8 mouse cellular contexts compared by ENCODE assay signal in the genomic region with DNA sequence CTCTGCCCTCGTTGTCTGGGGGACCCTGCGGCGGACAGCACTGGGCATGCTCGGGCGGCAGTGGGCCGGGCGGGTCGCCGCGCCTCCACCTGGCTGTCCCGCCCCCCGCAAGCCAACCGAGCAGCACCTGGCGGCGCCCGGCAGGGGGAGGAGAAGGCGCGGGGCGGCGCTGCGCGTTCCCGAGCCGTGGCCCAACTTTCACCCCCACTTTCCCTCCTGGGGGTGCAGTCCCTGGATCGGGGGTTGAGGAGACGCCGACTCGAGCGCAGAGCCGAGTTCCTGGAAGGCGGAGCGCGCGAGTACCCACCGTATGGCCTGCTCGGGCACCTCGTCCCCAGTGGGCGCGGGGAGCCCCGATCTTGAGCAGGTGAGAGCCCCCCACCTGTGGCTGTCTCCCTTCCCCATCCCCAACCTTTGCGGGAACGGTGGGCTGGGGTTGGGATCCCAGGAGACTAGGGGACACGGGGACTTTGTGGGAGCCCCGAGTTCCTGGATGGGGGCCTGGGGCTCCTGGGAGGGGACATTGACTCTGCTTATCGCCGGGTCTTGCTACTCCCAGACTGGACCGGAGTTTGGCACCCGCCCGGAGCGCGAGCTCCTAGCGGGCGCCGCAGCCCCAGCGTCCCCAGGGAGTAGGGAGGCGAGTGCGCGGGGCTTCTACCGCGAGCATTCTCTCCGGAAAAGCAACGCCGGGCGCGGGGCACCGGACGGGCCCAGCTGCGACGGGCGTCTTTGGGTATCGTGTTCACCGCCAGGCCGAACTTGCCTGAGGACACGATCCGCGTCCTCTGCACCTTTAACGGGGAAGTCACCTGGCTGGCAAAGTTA. TPM values are rescaled to one million over a fixed set of nuclear protein-coding genes. Genes with fewer than 3 reads are reported as not detected.
A peak's percentile ranks its signal among the peaks of the same experiment; 100 is the strongest.
DNase-seq lines count a peak whose midpoint lies in the region; ATAC-seq and TF ChIP-seq lines count a peak whose summit lies in the region.

A gene (plus strand): TSS at position 11 of the 828 bp plus-strand sequence.

- H3K4me1 ChIP-seq in forebrain, embryonic 13.5 days = peaks cover 25% of the 10 kb centered on the region
- H3K4me1 ChIP-seq in hindbrain, embryonic 10.5 days (replicated peaks) = peaks cover 27% of the 10 kb centered on the region

- peak within 1 kb of the TSS; percentile 99 for H3K4me2 ChIP-seq in forebrain, embryonic 13.5 days

- H3K27me3 ChIP-seq in C2C12 (ENCODE audit: control insufficient read depth, insufficient read depth, insufficient read length) = peaks cover 32% of the 10 kb centered on the region
- peaks cover 61% of the 10 kb centered on the region for H3K27me3 ChIP-seq in forebrain, embryonic 13.5 days
- H3K27me3 ChIP-seq in hindbrain, embryonic 10.5 days (ENCODE audit: insufficient read depth, poor library complexity, severe bottlenecking) = peaks cover 77% of the 10 kb centered on the region

- no peaks in the 10 kb centered on the region for H3K79me3 ChIP-seq in C2C12 (ENCODE audit: low read depth)

- no peaks in the 10 kb centered on the region for H3K36me3 ChIP-seq in C2C12 (ENCODE audit: control insufficient read depth, insufficient read depth)
- no peaks in the 10 kb centered on the region for H3K36me3 ChIP-seq in forebrain, embryonic 13.5 days (ENCODE audit: poor library complexity, severe bottlenecking)
- H3K36me3 ChIP-seq in hindbrain, embryonic 10.5 days = no peaks in the 10 kb centered on the region

- peak within 1 kb of the TSS; percentile 64 for H3K9ac ChIP-seq in forebrain, embryonic 13.5 days

- under 1% methylated on average over 75 of the region's 77 CpGs for WGBS in forebrain, embryonic 13.5 days
- WGBS in hindbrain, embryonic 10.5 days = under 1% methylated on average over 77 of the region's 77 CpGs

- no peaks in the 10 kb centered on the region for H3K79me2 ChIP-seq in C2C12 (ENCODE audit: control insufficient read depth, insufficient read depth)

- peak within 1 kb of the TSS; percentile 11 for H3ac ChIP-seq in C2C12 (ENCODE audit: control insufficient read depth, insufficient read length, low read depth)

- no peak within 1 kb of the TSS for H3K27ac ChIP-seq in forebrain, embryonic 13.5 days
- H3K27ac ChIP-seq in hindbrain, embryonic 10.5 days = peak within 1 kb of the TSS; percentile 62

- ATAC-seq in forebrain, embryonic 13.5 days = peak; percentile 51; the same call in 1 of the 2 replicates
- ATAC-seq in megakaryocyte progenitor cell, adult 5-6 weeks (replicated peaks; ENCODE audit: poor library complexity) = peak; percentile 46; the same call in 1 of the 2 replicates

- no peaks in the 10 kb centered on the region for H3K9me3 ChIP-seq in forebrain, embryonic 13.5 days (replicated peaks)
- no peaks in the 10 kb centered on the region for H3K9me3 ChIP-seq in hindbrain, embryonic 10.5 days

- no peak for TF ChIP-seq CTCF in C2C12 (IDR thresholded peaks at IDR 0.05; ENCODE audit: control insufficient read depth, insufficient read depth, insufficient read length)

- DNase-seq in R1 (ENCODE audit: low read depth, low spot score) = peak; percentile 33
- DNase-seq in hindbrain, embryonic 10.5 days (ENCODE audit: low spot score) = peak; percentile 53
- DNase-seq in left cerebral cortex, adult 8-10 months (ENCODE audit: low spot score in 2 of 2) = no peak
- peak; percentile 17 for DNase-seq in testis, postnatal 14 days (ENCODE audit: low spot score)
- DNase-seq in frontal cortex, postnatal 25 days (ENCODE audit: low spot score in 2 of 2) = no peak

- H3K4me3 ChIP-seq in C2C12 (ENCODE audit: insufficient read depth, poor library complexity, severe bottlenecking) = no peak within 1 kb of the TSS
- peak within 1 kb of the TSS; percentile 55 for H3K4me3 ChIP-seq in forebrain, embryonic 13.5 days
- peak within 1 kb of the TSS; percentile 72 for H3K4me3 ChIP-seq in hindbrain, embryonic 10.5 days

TF ChIP-seq in C2C12, 6 proteins besides CTCF, POLR2A, EP300 and RAD21:
- no peak for TF ChIP-seq MAX (IDR thresholded peaks at IDR 0.05)

RNA-seq across cellular contexts. Expression of the gene that starts here (rescaled TPM):
- polyA plus RNA-seq in C2C12 (2012; fragmentation: generic; extraction: Trizol) = 9.8 TPM
- 63.5 and 70.9 TPM in 2 replicates for polyA plus RNA-seq in forebrain, embryonic 13.5 days (2015; fragmentation: Nextera tagmentation; extraction: Ambion mirVana)
- polyA plus RNA-seq in hindbrain, embryonic 10.5 days (2016; fragmentation: Nextera tagmentation; extraction: Ambion mirVana) = 37.8 and 44.7 TPM in 2 replicates
- 100 to 1,000 TPM; 419 to 552 (median 475) TPM for total RNA-seq in left cerebral cortex, adult 8-10 months (2022)
- total RNA-seq in megakaryocyte progenitor cell, adult 5-6 weeks (2015) = 0.25 TPM in 1 of 2 replicates, not detected in the other
- total RNA-seq in megakaryocyte progenitor cell, adult 5-6 weeks (2017) = 0.41 TPM in 1 of 2 replicates, not detected in the other

Comparison
In these comparisons a context has a peak if more than half of its experiments do, and no peak if none do; other contexts are left out.
1. RNA of the gene that starts here (total RNA-seq): 419 to 552 TPM in left cerebral cortex, adult 8-10 months; 0.25 to 0.41 TPM in megakaryocyte progenitor cell, adult 5-6 weeks; every median in the first group is over 100 times any median in the second.
2. Peak in ATAC-seq in megakaryocyte progenitor cell, adult 5-6 weeks; RNA of the gene not detected or under 1 TPM.
3. DNase-seq: peak in R1 (single experiment), hindbrain, embryonic 10.5 days (single experiment) and testis, postnatal 14 days (single experiment); none in left cerebral cortex, adult 8-10 months (0 of 2) and frontal cortex, postnatal 25 days (0 of 2).